Mouse (Mus musculus) lung, postnatal 0 days (tissue): Measurements from ENCODE around the gene Rps27rt. TPM values are rescaled to one million over a fixed set of nuclear protein-coding genes. Genes with fewer than 3 reads are reported as not detected.

Source experiments
- ATAC-seq: fragments of 200-750 bp; cut with Nextera tagmentation; 2 replicates; pipeline ENCODE4 v1.8.0; 2017; ENCODE audit warnings: moderate library complexity
- DNase-seq: peaks from one replicate; pipeline ENCODE4 v3.0.0-alpha.2; 2016; ENCODE audit warnings: low spot score
- H3K27ac ChIP-seq: fragments of 300-500 bp; sonication (generic); 2 replicates; pipeline ENCODE4 v1.5.1; 2014; ENCODE audit warnings: antibody characterized with exemption, mild to moderate bottlenecking, low read length, mixed read lengths
- H3K27me3 ChIP-seq: fragments of 300-500 bp; sonication (generic); replicated peaks from 2 replicates; pipeline ENCODE4 v1.6.1; 2014; ENCODE audit warnings: low read length, mixed read lengths; ENCODE audit not compliant: insufficient read depth
- H3K36me3 ChIP-seq: fragments of 300-500 bp; sonication (generic); 2 replicates; pipeline ENCODE4 v1.6.1; 2014; ENCODE audit warnings: low read length, mixed read lengths; ENCODE audit not compliant: insufficient read depth
- H3K4me1 ChIP-seq: fragments of 300-500 bp; sonication (generic); 2 replicates; pipeline ENCODE4 v1.6.1; 2014; ENCODE audit warnings: antibody characterized with exemption, low read depth, low read length, mixed read lengths; ENCODE audit not compliant: insufficient read depth
- H3K4me2 ChIP-seq: fragments of 300-500 bp; sonication (generic); replicated peaks from 2 replicates; pipeline ENCODE4 v1.6.1; 2014; ENCODE audit warnings: low read depth, mild to moderate bottlenecking, low read length, moderate library complexity, mixed read lengths
- H3K4me3 ChIP-seq: fragments of 300-500 bp; sonication (generic); 2 replicates; pipeline ENCODE4 v1.5.1; 2014; ENCODE audit warnings: low read depth, low read length
- H3K9ac ChIP-seq: fragments of 300-500 bp; sonication (generic); replicated peaks from 2 replicates; pipeline ENCODE4 v1.6.1; 2014; ENCODE audit warnings: low read depth, mild to moderate bottlenecking
- H3K9me3 ChIP-seq: fragments of 300-500 bp; sonication (generic); 2 replicates; pipeline ENCODE4 v1.6.1; 2016; ENCODE audit warnings: low read length, mixed read lengths
- CTCF ChIP-seq: IDR thresholded peaks from 2 replicates; pipeline ENCODE4 v1.5.1; 2016; ENCODE audit warnings: antibody characterized with exemption, mild to moderate bottlenecking
- EP300 ChIP-seq: IDR thresholded peaks from 2 replicates; pipeline ENCODE4 v1.6.1; 2016; ENCODE audit warnings: antibody characterized with exemption, mild to moderate bottlenecking, control low read depth
- WGBS: fragments of 180-500 bp; shearing (Covaris S2); extraction: QIAGEN DNeasy Blood & Tissue Kit; methylation state at CpG from one replicate; pipeline ENCODE4 v1.1.7; 2014; 5-methylcytosine and 5-hydroxymethylcytosine counted together
- polyA plus RNA-seq: library from polyadenylated mRNA; unstranded; fragments of >200 nt; fragmentation: Nextera tagmentation; extraction: Ambion mirVana; gene quantifications from 2 replicates; pipeline ENCODE4 v1.2.1, GENCODE M21; 2015

Gene Rps27rt
- polyA plus RNA-seq, 1 experiment from 2014 or later = 625 TPM

DNA sequence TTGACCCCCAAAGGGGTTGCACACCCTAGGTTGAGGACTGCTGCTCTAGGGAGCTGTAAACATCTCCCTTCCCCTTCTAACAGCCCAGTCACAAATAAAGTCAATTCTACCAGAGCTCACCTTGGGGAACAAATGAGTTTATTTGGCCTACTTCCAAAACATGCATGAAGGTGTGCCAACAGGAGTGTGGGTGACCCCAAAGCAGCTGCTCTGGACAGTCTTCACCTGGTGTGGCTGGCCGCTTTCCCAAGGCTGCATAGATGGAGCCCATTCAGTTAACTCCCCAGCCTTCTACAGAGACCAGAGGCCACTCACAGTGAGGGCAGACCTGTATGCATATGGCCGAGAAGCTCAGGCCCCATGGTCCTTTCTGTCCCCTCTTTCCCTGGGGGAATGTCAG is 38.9 kb upstream of the Rps27rt start:
- H3K9me3 ChIP-seq = no peaks in the 10 kb centered on the region
- 82% methylated on average over 2 of the region's 2 CpGs for WGBS
- H3K4me2 ChIP-seq = no peak overlapping the region

GRCm38 (mm10) chr9:115020141-115020540 is 37.6 kb upstream of the Rps27rt start:
- Histone ChIP-seq H3K9ac (no peak overlapping the region), H3K27ac (no peak overlapping the region), H3K4me2 (no peak overlapping the region), H3K36me3 (no peaks in the 10 kb centered on the region), H3K27me3 (no peaks in the 10 kb centered on the region), H3K4me3 (no peak overlapping the region), H3K4me1 (no peaks in the 10 kb centered on the region), H3K9me3 (no peaks in the 10 kb centered on the region)
- WGBS = 91% methylated on average over 7 of the region's 7 CpGs
- DNase-seq (no peak), ATAC-seq (no peak)
- TF ChIP-seq EP300 (no peak), CTCF (no peak)

More for the DNA sequence above, 38.9 kb upstream of the Rps27rt start:
- no peak for TF ChIP-seq EP300
- TF ChIP-seq CTCF = no peak
- ATAC-seq (no peak), DNase-seq (no peak)
- H3K36me3 ChIP-seq = no peaks in the 10 kb centered on the region
- no peak overlapping the region for H3K4me3 ChIP-seq
- H3K27ac ChIP-seq = no peak overlapping the region
- no peaks in the 10 kb centered on the region for H3K4me1 ChIP-seq
- no peaks in the 10 kb centered on the region for H3K27me3 ChIP-seq
- no peak overlapping the region for H3K9ac ChIP-seq

- no peak overlapping the region for H3K27ac ChIP-seq
- DNase-seq = no peak
- H3K27me3 ChIP-seq = no peaks in the 10 kb centered on the region
- H3K4me1 ChIP-seq = no peaks in the 10 kb centered on the region; the same call in 1 of the 2 replicates
- no peaks in the 10 kb centered on the region for H3K36me3 ChIP-seq
- H3K9ac ChIP-seq = no peak overlapping the region
- WGBS = 47% methylated on average over 12 of the region's 12 CpGs
- ATAC-seq = no peak
- H3K4me3 ChIP-seq = no peak overlapping the region
- H3K4me2 ChIP-seq = no peak overlapping the region
- TF ChIP-seq EP300 (no peak), CTCF (no peak)
- H3K9me3 ChIP-seq = no peaks in the 10 kb centered on the region
Observed at GRCm38 (mm10) chr9:115012367-115012766, 29.8 kb upstream of the Rps27rt start.

DNA sequence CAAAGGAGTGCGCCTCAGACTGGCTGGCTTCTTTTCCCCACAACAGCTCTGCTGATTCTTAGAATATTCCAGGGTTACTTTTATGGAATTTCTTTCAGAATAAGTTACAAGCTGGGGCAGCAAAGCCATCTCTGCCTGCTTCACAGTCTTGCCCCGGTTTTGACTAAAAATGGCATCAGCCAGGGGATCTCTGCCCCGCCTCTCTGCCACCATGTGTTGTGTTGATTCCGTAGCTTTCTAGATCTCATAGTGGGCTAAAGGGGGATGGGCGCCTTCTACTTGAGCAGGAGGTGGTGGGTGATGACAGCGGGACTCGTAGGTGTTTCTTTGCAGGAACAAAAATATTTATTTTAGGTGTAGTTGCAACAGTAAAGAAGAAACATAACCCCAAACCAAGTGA is 25.7 kb upstream of the Rps27rt start:
- Histone ChIP-seq H3K4me1 (no peaks in the 10 kb centered on the region; the same call in 1 of the 2 replicates), H3K36me3 (no peaks in the 10 kb centered on the region), H3K4me2 (no peak overlapping the region), H3K9me3 (no peaks in the 10 kb centered on the region), H3K4me3 (no peak overlapping the region), H3K27ac (no peak overlapping the region), H3K27me3 (no peaks in the 10 kb centered on the region), H3K9ac (no peak overlapping the region)
- DNase-seq (no peak), ATAC-seq (no peak)
- WGBS = 80% methylated on average over 7 of the region's 7 CpGs
- TF ChIP-seq EP300 (no peak), CTCF (no peak)

- H3K4me3 ChIP-seq = no peak overlapping the region
- H3K4me1 ChIP-seq = no peaks in the 10 kb centered on the region; the same call in 1 of the 2 replicates
- no peak overlapping the region for H3K27ac ChIP-seq
- WGBS = 45% methylated on average over 6 of the region's 6 CpGs
- no peak overlapping the region for H3K9ac ChIP-seq
- peak; percentile 54 for DNase-seq
- no peaks in the 10 kb centered on the region for H3K27me3 ChIP-seq
- no peaks in the 10 kb centered on the region for H3K36me3 ChIP-seq
- no peaks in the 10 kb centered on the region for H3K9me3 ChIP-seq
- H3K4me2 ChIP-seq = no peak overlapping the region
- TF ChIP-seq EP300 (no peak), CTCF (no peak)
- ATAC-seq = no peak
Observed at GRCm38 (mm10) chr9:115007776-115008175, 25.2 kb upstream of the Rps27rt start.

- H3K9ac ChIP-seq = no peak overlapping the region
- DNase-seq (no peak), ATAC-seq (no peak)
- WGBS = 60% methylated on average over 10 of the region's 10 CpGs
- H3K9me3 ChIP-seq = no peaks in the 10 kb centered on the region
- H3K4me3 ChIP-seq = no peak overlapping the region
- TF ChIP-seq CTCF (no peak), EP300 (no peak)
- H3K27me3 ChIP-seq = no peaks in the 10 kb centered on the region
- no peaks in the 10 kb centered on the region; the same call in 1 of the 2 replicates for H3K4me1 ChIP-seq
- H3K36me3 ChIP-seq = no peaks in the 10 kb centered on the region
- no peak overlapping the region for H3K27ac ChIP-seq
- H3K4me2 ChIP-seq = no peak overlapping the region
Observed at GRCm38 (mm10) chr9:115005446-115005845, 22.9 kb upstream of the Rps27rt start.

- DNase-seq (no peak), ATAC-seq (no peak)
- no peak overlapping the region for H3K4me2 ChIP-seq
- 44% methylated on average over 5 of the region's 5 CpGs for WGBS
- no peaks in the 10 kb centered on the region for H3K27me3 ChIP-seq
- no peak for TF ChIP-seq EP300
- no peak for TF ChIP-seq CTCF
- H3K9ac ChIP-seq = no peak overlapping the region
- H3K4me1 ChIP-seq = no peaks in the 10 kb centered on the region
- no peaks in the 10 kb centered on the region for H3K36me3 ChIP-seq
- no peak overlapping the region for H3K4me3 ChIP-seq
- no peak overlapping the region for H3K27ac ChIP-seq
- H3K9me3 ChIP-seq = no peaks in the 10 kb centered on the region
Observed at GRCm38 (mm10) chr9:114999771-115000146, 17.2 kb upstream of the Rps27rt start.
